Mouse (Mus musculus) CD8-positive naive resting alpha-beta T cell, adult 57 days (primary cell): ENCODE results near the gene Gm2832. TPM values are rescaled to one million over a fixed set of nuclear protein-coding genes. Genes with fewer than 3 reads are reported as not detected.

Source experiments
- total RNA-seq: library from RNA; stranded (reverse); gene quantifications from one replicate; pipeline ENCODE4 v1.2.4, GENCODE M21; 2023

Gene Gm2832
- not detected for total RNA-seq

GRCm38 (mm10) chr14:41278505-41278904 is at the start of gene Gm2832:
Gm2832 (plus strand) TSS chr14:41278805.

Other genes starting within 250 kb of the Gm2832 start
- not detected for gene Dydc2, start 209.6 kb upstream of the Gm2832 start, total RNA-seq
- not detected for gene Dydc1, start 205.9 kb upstream of the Gm2832 start, total RNA-seq
- gene Mat1a, start 173.8 kb upstream of the Gm2832 start, total RNA-seq, result not detected
- gene Sftpa1, start 147.0 kb upstream of the Gm2832 start, total RNA-seq, result not detected
- gene Mbl1, start 127.3 kb upstream of the Gm2832 start, total RNA-seq, result not detected
- not detected for gene Sftpd, start 93.7 kb upstream of the Gm2832 start, total RNA-seq
- not detected for gene Gm5798, start 69.8 kb downstream of the Gm2832 start, total RNA-seq
- gene Gm7945, start 107.6 kb downstream of the Gm2832 start, total RNA-seq, result not detected
- not detected for gene Gm6482, start 129.5 kb downstream of the Gm2832 start, total RNA-seq
- gene Gm7954, start 174.7 kb downstream of the Gm2832 start, total RNA-seq, result not detected
- gene Gm3486, start 210.7 kb downstream of the Gm2832 start, total RNA-seq, result not detected